Mouse (Mus musculus): Measurements from ENCODE around the gene Fyn. TPM values are rescaled to one million over a fixed set of nuclear protein-coding genes. Genes with fewer than 3 reads are reported as not detected.

Gene Fyn
- polyA plus RNA-seq (2012; rRNA removed) = 106 and 134 TPM in 2 replicates

- no peak for TF ChIP-seq CTCF (IDR thresholded peaks at IDR 0.05; ENCODE audit: borderline replicate concordance, extremely low read depth, insufficient read depth, insufficient read length)
- no peak for TF ChIP-seq POLR2A (IDR thresholded peaks at IDR 0.05; ENCODE audit: borderline replicate concordance, extremely low read depth, insufficient read depth, insufficient read length, poor library complexity, severe bottlenecking)
- no peak for DNase-seq (ENCODE audit: low read depth)
These were observed at the start of gene Fyn for GRCm38 (mm10) chr10:39368572-39369135. TSS of gene Fyn (plus strand) at chr10:39368855.

DNA sequence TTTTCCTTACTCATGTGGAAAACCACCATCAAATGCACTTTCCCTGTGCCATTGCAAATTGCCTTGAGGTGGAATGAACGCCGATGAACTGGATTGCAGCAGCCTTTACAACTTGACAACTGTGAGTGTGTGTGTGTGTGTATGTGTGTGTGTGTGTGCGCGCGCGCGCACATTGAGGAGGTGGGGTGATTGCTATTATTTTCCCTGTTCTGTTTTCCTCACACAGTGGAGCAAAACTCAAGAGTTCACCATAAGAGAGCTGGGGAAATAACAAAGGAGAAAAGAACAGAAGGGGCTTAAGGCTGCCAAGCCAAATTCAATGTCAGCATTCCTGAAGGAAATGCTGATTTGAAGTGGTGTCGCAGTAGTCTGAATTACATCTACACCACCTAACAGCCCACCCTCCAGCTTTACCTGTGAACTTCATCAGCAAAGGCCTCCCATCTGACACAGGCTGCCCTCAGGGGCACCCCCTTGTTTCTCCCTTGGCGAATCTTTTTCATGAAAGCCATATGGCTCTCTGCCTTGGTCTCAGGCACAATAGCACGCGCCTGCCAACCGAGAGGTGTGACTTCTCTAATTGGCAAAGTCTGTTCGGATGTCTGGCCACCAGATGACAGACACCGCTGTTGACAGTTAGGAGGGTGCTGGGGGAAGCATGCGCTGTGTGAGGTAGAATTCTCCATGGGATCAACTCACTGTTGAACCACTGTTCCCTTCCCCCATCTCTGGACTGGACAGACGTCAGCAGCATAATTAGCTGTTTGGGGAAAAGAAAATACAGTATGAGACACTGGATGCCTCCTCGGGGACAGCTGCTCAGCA lies 47.6 kb upstream of the Fyn start:
- TF ChIP-seq POLR2A (IDR thresholded peaks at IDR 0.05; ENCODE audit: borderline replicate concordance, extremely low read depth, insufficient read depth, insufficient read length, poor library complexity, severe bottlenecking) (no peak), CTCF (IDR thresholded peaks at IDR 0.05; ENCODE audit: borderline replicate concordance, extremely low read depth, insufficient read depth, insufficient read length) (no peak)
- peak; percentile 95 for DNase-seq (ENCODE audit: low read depth)

DNA sequence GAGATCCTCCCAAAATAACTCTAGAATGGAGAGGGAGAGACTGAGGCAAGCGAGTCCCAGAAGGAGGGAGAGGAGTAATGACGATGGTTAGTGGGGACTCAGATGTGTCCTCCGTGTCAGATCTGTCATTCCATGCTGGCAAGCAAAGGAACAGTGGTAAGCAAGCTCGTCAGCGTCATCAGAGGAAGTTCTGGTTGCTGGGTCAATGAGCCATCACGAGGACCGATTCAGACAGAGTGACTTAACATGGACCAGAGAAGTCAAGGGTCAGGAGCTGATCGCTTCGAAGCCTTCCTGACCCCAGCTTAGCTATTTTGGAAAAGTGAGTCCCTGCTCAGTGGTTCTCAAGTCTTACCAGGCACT lies 47.1 kb upstream of the Fyn start:
- DNase-seq (ENCODE audit: low read depth) = no peak
- TF ChIP-seq POLR2A (IDR thresholded peaks at IDR 0.05; ENCODE audit: borderline replicate concordance, extremely low read depth, insufficient read depth, insufficient read length, poor library complexity, severe bottlenecking) (no peak), CTCF (IDR thresholded peaks at IDR 0.05; ENCODE audit: borderline replicate concordance, extremely low read depth, insufficient read depth, insufficient read length) (no peak)

DNA sequence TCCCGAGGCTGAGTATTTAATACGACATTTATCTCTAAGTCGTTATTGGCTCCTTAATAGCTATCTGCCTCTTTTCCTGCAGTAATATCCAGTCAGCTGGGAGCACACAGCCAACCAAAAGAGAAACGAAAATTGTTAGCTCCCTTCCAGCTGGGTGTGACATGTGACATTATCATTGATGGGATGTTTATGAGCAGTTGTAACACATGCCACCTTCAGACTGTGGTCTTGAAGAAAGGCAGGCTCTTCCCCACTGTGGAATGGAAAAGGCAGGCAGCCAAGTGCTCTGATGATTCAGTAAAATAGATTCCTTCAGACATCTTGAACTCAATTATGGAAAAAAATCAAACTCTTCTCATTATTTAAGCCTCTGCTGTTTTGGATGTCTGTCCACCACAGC lies 46.5 kb upstream of the Fyn start:
- TF ChIP-seq POLR2A (IDR thresholded peaks at IDR 0.05; ENCODE audit: borderline replicate concordance, extremely low read depth, insufficient read depth, insufficient read length, poor library complexity, severe bottlenecking) (no peak), CTCF (IDR thresholded peaks at IDR 0.05; ENCODE audit: borderline replicate concordance, extremely low read depth, insufficient read depth, insufficient read length) (no peak)
- DNase-seq (ENCODE audit: low read depth) = peak; percentile 72

DNA sequence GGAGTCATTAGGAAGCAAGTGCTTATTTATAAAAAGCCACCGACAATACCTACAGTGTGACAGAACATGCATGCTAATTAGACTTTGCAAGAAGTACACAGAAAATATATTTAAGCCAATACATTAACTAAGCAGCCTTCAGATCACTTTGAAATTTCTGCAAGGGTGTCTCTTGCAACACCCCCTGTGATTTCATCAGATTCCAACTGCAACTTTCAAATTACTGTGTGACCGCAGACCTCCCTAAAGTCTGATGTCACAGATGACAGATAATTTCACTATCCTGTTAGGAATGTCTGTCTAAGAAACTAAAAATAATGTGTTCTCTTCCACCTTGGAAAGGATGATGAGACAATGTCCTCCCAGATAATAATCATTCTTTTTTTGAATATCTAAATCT lies 44.4 kb upstream of the Fyn start:
- DNase-seq (ENCODE audit: low read depth) = no peak

GRCm38 (mm10) chr10:39328661-39329060 lies 40.0 kb upstream of the Fyn start:
- DNase-seq (ENCODE audit: low read depth) = no peak
- TF ChIP-seq CTCF (IDR thresholded peaks at IDR 0.05; ENCODE audit: borderline replicate concordance, extremely low read depth, insufficient read depth, insufficient read length) (no peak), POLR2A (IDR thresholded peaks at IDR 0.05; ENCODE audit: borderline replicate concordance, extremely low read depth, insufficient read depth, insufficient read length, poor library complexity, severe bottlenecking) (no peak)

More for the DNA sequence above, 44.4 kb upstream of the Fyn start:
- TF ChIP-seq CTCF (IDR thresholded peaks at IDR 0.05; ENCODE audit: borderline replicate concordance, extremely low read depth, insufficient read depth, insufficient read length) = no peak
- no peak for TF ChIP-seq POLR2A (IDR thresholded peaks at IDR 0.05; ENCODE audit: borderline replicate concordance, extremely low read depth, insufficient read depth, insufficient read length, poor library complexity, severe bottlenecking)

GRCm38 (mm10) chr10:39334320-39334719 lies 34.3 kb upstream of the Fyn start:
- DNase-seq (ENCODE audit: low read depth) = peak; percentile 85
- TF ChIP-seq POLR2A (IDR thresholded peaks at IDR 0.05; ENCODE audit: borderline replicate concordance, extremely low read depth, insufficient read depth, insufficient read length, poor library complexity, severe bottlenecking) = no peak
- TF ChIP-seq CTCF (IDR thresholded peaks at IDR 0.05; ENCODE audit: borderline replicate concordance, extremely low read depth, insufficient read depth, insufficient read length) = no peak

DNA sequence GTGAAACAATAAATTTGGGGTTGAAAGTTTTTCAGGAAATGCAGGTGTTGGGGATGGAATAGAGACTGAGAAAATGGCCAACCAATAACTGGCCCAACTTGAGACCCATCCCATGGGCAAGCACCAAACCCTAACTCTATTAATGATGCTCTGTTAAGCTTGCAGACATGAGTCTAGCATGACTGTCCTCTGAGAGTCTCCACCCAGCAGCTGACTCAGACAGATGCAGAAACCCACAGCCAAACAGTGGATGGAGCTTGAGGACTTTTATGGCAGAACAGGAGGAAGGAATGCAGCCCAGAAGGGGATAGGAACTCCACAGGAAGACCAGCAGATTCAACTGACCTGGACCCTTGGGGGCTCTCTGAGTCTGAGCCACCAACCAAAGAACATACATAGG lies 32.8 kb upstream of the Fyn start:
- no peak for DNase-seq (ENCODE audit: low read depth)
- TF ChIP-seq CTCF (IDR thresholded peaks at IDR 0.05; ENCODE audit: borderline replicate concordance, extremely low read depth, insufficient read depth, insufficient read length) (no peak), POLR2A (IDR thresholded peaks at IDR 0.05; ENCODE audit: borderline replicate concordance, extremely low read depth, insufficient read depth, insufficient read length, poor library complexity, severe bottlenecking) (no peak)

DNA sequence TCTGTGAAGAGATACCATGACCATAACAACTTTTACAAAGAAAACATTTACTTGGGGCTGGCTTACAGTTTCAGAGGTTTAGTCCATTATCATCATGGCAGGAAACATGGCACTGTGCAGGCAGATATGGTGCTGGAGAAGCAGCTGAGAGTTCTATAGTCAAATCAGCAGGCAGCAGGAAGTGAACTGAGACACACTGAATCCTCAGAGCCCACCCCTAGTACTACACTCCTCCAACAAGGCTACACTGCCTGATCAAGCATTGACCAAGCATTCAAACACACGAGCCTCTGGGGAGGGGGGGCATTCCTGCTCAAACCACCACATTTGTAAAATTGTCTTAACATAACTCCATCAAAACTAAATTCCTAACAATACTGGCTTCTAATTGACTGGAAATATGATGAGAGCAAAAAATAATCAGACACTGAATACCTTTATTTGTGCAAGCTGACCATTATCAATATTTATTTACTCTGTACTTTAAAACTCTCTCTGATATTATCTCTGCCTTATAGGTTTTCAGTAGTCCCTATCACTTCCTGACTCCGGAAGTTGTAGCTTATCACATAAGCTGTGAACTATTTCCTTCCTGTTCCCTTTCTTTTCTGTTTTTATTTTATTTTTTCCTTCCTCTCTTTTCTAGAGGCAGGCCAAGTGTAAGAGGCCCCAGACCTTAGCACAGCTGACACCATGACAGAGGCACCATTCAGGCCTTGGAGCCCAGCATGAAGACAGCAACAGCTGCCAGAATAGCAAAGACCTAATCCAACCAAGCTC lies 29.3 kb upstream of the Fyn start:
- TF ChIP-seq POLR2A (IDR thresholded peaks at IDR 0.05; ENCODE audit: borderline replicate concordance, extremely low read depth, insufficient read depth, insufficient read length, poor library complexity, severe bottlenecking) (no peak), CTCF (IDR thresholded peaks at IDR 0.05; ENCODE audit: borderline replicate concordance, extremely low read depth, insufficient read depth, insufficient read length) (no peak)
- DNase-seq (ENCODE audit: low read depth) = no peak

DNA sequence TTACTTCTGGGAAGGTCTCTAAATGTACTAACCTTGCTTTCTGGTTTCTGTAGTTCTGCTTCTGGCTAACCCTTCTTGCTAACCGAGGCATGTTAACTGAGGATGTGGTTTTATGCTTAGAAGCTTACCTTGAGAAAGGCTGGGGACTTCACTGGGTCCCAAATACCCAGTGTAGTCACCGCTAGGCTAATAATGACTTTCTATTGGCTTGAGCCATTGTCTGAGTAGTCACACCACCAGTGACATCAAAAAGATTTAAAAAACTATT lies 28.8 kb upstream of the Fyn start:
- TF ChIP-seq POLR2A (IDR thresholded peaks at IDR 0.05; ENCODE audit: borderline replicate concordance, extremely low read depth, insufficient read depth, insufficient read length, poor library complexity, severe bottlenecking) (no peak), CTCF (IDR thresholded peaks at IDR 0.05; ENCODE audit: borderline replicate concordance, extremely low read depth, insufficient read depth, insufficient read length) (no peak)
- DNase-seq (ENCODE audit: low read depth) = no peak

GRCm38 (mm10) chr10:39343551-39343950 lies 25.1 kb upstream of the Fyn start:
- TF ChIP-seq CTCF (IDR thresholded peaks at IDR 0.05; ENCODE audit: borderline replicate concordance, extremely low read depth, insufficient read depth, insufficient read length) = no peak
- TF ChIP-seq POLR2A (IDR thresholded peaks at IDR 0.05; ENCODE audit: borderline replicate concordance, extremely low read depth, insufficient read depth, insufficient read length, poor library complexity, severe bottlenecking) = no peak
- DNase-seq (ENCODE audit: low read depth) = no peak

Data from brain, embryonic 14.5 days (tissue).